Mouse (Mus musculus) CH12.LX (cell line): Measurements from ENCODE around the gene Fggy. TPM values are rescaled to one million over a fixed set of nuclear protein-coding genes. Genes with fewer than 3 reads are reported as not detected.

Experiments
- DNase-seq: peaks from one replicate; pipeline ENCODE4 v3.0.0-alpha.2; 2013; ENCODE audit errors: extremely low read depth
- H3K27ac ChIP-seq: 2 replicates; pipeline ENCODE4 v1.5.1; 2012; ENCODE audit warnings: low read depth, mild to moderate bottlenecking, control low read depth, moderate library complexity; ENCODE audit not compliant: insufficient read depth
- H3K27me3 ChIP-seq: replicated peaks from 2 replicates; pipeline ENCODE3; 2012; ENCODE audit warnings: inconsistent platforms
- H3K36me3 ChIP-seq, 2 experiments: replicated peaks in 1 of 2; 2 replicates each; pipeline versions ENCODE3 to v1.6.1; 2012; ENCODE audit warnings: inconsistent platforms in 1 of 2, low read length in 1 of 2, mild to moderate bottlenecking in 1 of 2, mixed read lengths in 1 of 2, moderate library complexity in 1 of 2; ENCODE audit not compliant: control insufficient read depth in 1 of 2, insufficient read depth in 1 of 2
- H3K4me1 ChIP-seq, 2 experiments: 2 replicates each; pipeline ENCODE4 v1.6.1; 2012; ENCODE audit warnings: inconsistent platforms in 1 of 2, moderate library complexity in 1 of 2; ENCODE audit not compliant: insufficient read depth in 2 of 2, control insufficient read depth in 1 of 2
- H3K4me2 ChIP-seq: 2 replicates; pipeline ENCODE4 v1.6.1; 2012; ENCODE audit warnings: low read depth, mild to moderate bottlenecking, control low read depth; ENCODE audit not compliant: poor library complexity, insufficient read depth, severe bottlenecking
- H3K4me3 ChIP-seq, 3 experiments: fragments of 150-350 bp in 1 of 3; sonication (generic) in 1 of 3; replicated peaks in 1 of 3; 2 replicates each; pipeline versions ENCODE3 to v1.5.1; 2011 to 2012; ENCODE audit warnings: low read depth in 2 of 3, low read length in 2 of 3, mild to moderate bottlenecking in 2 of 3, moderate library complexity in 2 of 3, control low read depth in 1 of 3, improper control_type of control experiment in 1 of 3, inconsistent platforms in 1 of 3, mixed read lengths in 1 of 3; ENCODE audit not compliant: poor library complexity in 1 of 3
- H3K79me2 ChIP-seq: replicated peaks from 2 replicates; pipeline ENCODE4 v1.6.1; 2012; ENCODE audit warnings: mild to moderate bottlenecking, moderate library complexity; ENCODE audit not compliant: control insufficient read depth, poor library complexity, insufficient read depth, severe bottlenecking; ENCODE audit errors: extremely low read depth
- H3K9ac ChIP-seq: 2 replicates; pipeline ENCODE4 v1.6.1; 2012; ENCODE audit warnings: low read depth, mild to moderate bottlenecking, control low read depth, moderate library complexity; ENCODE audit not compliant: insufficient read depth
- H3K9me3 ChIP-seq: replicated peaks from 2 replicates; pipeline ENCODE3; 2012; ENCODE audit warnings: low read length, inconsistent platforms, mixed read lengths
- BHLHE40 ChIP-seq: IDR thresholded peaks from 2 replicates; pipeline ENCODE4 v1.6.1; 2011; ENCODE audit warnings: mild to moderate bottlenecking, low read depth, low read length, improper control_type of control experiment
- ETS1 ChIP-seq: conservative IDR thresholded peaks from 2 replicates; pipeline ENCODE4 v1.6.1; 2012; ENCODE audit warnings: low read depth, mild to moderate bottlenecking, inconsistent platforms, low read length, improper control_type of control experiment, moderate library complexity
- GABPA ChIP-seq: IDR thresholded peaks from 2 replicates; pipeline ENCODE4 v1.6.1; 2012; ENCODE audit warnings: low read depth, low read length, improper control_type of control experiment, inconsistent platforms; ENCODE audit not compliant: insufficient replicate concordance
- IRF4 ChIP-seq: IDR thresholded peaks from 2 replicates; pipeline ENCODE4 v1.6.1; 2014; ENCODE audit warnings: low read depth, mild to moderate bottlenecking, inconsistent platforms, low read length, improper control_type of control experiment
- JUND ChIP-seq: conservative IDR thresholded peaks from 2 replicates; pipeline ENCODE4 v1.6.1; 2011; ENCODE audit warnings: low read depth, low read length, improper control_type of control experiment
- MAZ ChIP-seq: IDR thresholded peaks from 2 replicates; pipeline ENCODE4 v1.6.1; 2012; ENCODE audit warnings: low read depth, mild to moderate bottlenecking, inconsistent platforms, low read length, improper control_type of control experiment, moderate library complexity
- MEF2A ChIP-seq: IDR thresholded peaks from 2 replicates; pipeline ENCODE4 v1.6.1; 2014; ENCODE audit warnings: low read depth, mild to moderate bottlenecking, inconsistent platforms, low read length, improper control_type of control experiment, borderline replicate concordance
- MYC ChIP-seq: IDR thresholded peaks from 2 replicates; pipeline ENCODE4 v1.6.1; 2011; ENCODE audit warnings: low read depth, mild to moderate bottlenecking, improper control_type of control experiment, low read length
- NELFE ChIP-seq: IDR thresholded peaks from 2 replicates; pipeline ENCODE4 v1.6.1; 2011; ENCODE audit warnings: low read depth, low read length, improper control_type of control experiment
- NRF1 ChIP-seq: IDR thresholded peaks from 2 replicates; pipeline ENCODE4 v1.6.1; 2014; ENCODE audit warnings: low read depth, mild to moderate bottlenecking, inconsistent platforms, low read length, improper control_type of control experiment, moderate library complexity
- POLR2A ChIP-seq: IDR thresholded peaks from 2 replicates; pipeline ENCODE4 v1.6.1; 2011; ENCODE audit warnings: low read depth, mild to moderate bottlenecking, improper control_type of control experiment, low read length
- SMC3 ChIP-seq: IDR thresholded peaks from 2 replicates; pipeline ENCODE4 v1.6.1; 2011; ENCODE audit warnings: low read depth, low read length, improper control_type of control experiment
- ZMIZ1 ChIP-seq: IDR thresholded peaks from 2 replicates; pipeline ENCODE4 v1.6.1; 2012; ENCODE audit warnings: low read depth, mild to moderate bottlenecking, inconsistent platforms, low read length, improper control_type of control experiment
- ZNF384 ChIP-seq: IDR thresholded peaks from 2 replicates; pipeline ENCODE4 v1.6.1; 2012; ENCODE audit warnings: low read depth, low read length, improper control_type of control experiment, inconsistent platforms
- dilution Hi-C: fragments of 300-500 bp; cut with MboI; formaldehyde crosslinking; loops from 2 replicates; pipeline ENCODE4 v1.14.3; 2020; ENCODE audit warnings: low sequenced_read_pairs; ENCODE audit not compliant: extremely low pct_unique_long_range_greater_than_20kb, extremely low pct_ligation_motif_present
- in situ Hi-C: fragments of 300-500 bp; cut with MboI; formaldehyde crosslinking; loops from 3 replicates; pipeline ENCODE4 v1.14.3; 2019; ENCODE audit warnings: low sequenced_read_pairs, low pct_ligation_motif_present, low pct_unique_long_range_greater_than_20kb, mixed read lengths
- polyA plus RNA-seq: library from polyadenylated mRNA; unstranded; fragments of >175 nt; gene quantifications from 2 replicates; pipeline ENCODE4 v1.2.1, GENCODE M21; 2012; ENCODE audit warnings: low read depth; ENCODE audit not compliant: insufficient read length
- total RNA-seq, 2 experiments: library from RNA; depleted of rRNA; stranded (reverse); fragments of 300-350 nt in 1 of 2; fragments of >200 nt in 1 of 2; gene quantifications; 2 replicates each; pipeline ENCODE4 v1.2.3; 2012 to 2014

Fggy gene
- total and polyA plus RNA-seq, 3 experiments = 6.2 to 7.5 (median 6.9) TPM

GRCm38 (mm10) chr4:95784146-95784895 lies 227.0 kb downstream of the Fggy start:
- dilution Hi-C loops = no loop called here
- in situ Hi-C loops = no loop called here

GRCm38 (mm10) chr4:95787609-95788008 lies 230.3 kb downstream of the Fggy start:
- H3K79me2 ChIP-seq = no peaks in the 10 kb centered on the region
- no peaks in the 10 kb centered on the region for H3K36me3 ChIP-seq
- no peak for TF ChIP-seq SMC3
- TF ChIP-seq POLR2A = no peak
- TF ChIP-seq NELFE = no peak
- no peak for TF ChIP-seq JUND
- no peak for TF ChIP-seq ETS1
- TF ChIP-seq IRF4 = no peak
- TF ChIP-seq NRF1 = no peak
- H3K4me3 ChIP-seq = no peak overlapping the region
- DNase-seq = no peak
- H3K9me3 ChIP-seq = no peaks in the 10 kb centered on the region
- in situ Hi-C loops (no loop called here), dilution Hi-C loops (no loop called here)
- no peak overlapping the region for H3K9ac ChIP-seq
- no peaks in the 10 kb centered on the region for H3K27me3 ChIP-seq
- H3K4me2 ChIP-seq = no peak overlapping the region
- H3K4me1 ChIP-seq = no peaks in the 10 kb centered on the region
- no peak overlapping the region for H3K27ac ChIP-seq

More at GRCm38 (mm10) chr4:95784146-95784895, 227.0 kb downstream of the Fggy start:
- DNase-seq = no peak
- no peak for TF ChIP-seq MEF2A
- no peak for TF ChIP-seq GABPA
- TF ChIP-seq ZNF384 = peak; percentile 18; the same call in 1 of the 2 replicates
- TF ChIP-seq ZMIZ1 = no peak
- no peak for TF ChIP-seq MYC
- no peak for TF ChIP-seq MAZ
- no peak for TF ChIP-seq BHLHE40
- TF ChIP-seq, all 38 proteins: peak for 1
- no peaks in the 10 kb centered on the region for H3K9me3 ChIP-seq
- no peaks in the 10 kb centered on the region for H3K79me2 ChIP-seq
- H3K27ac ChIP-seq = no peak overlapping the region
- no peaks in the 10 kb centered on the region for H3K27me3 ChIP-seq
- H3K9ac ChIP-seq = no peak overlapping the region
- H3K4me3 ChIP-seq = no peak overlapping the region
- H3K4me1 ChIP-seq = no peaks in the 10 kb centered on the region
- H3K4me2 ChIP-seq = no peak overlapping the region
- no peaks in the 10 kb centered on the region for H3K36me3 ChIP-seq
